Mouse (Mus musculus): ENCODE measurements around the gene Ppm1b.

DNA sequence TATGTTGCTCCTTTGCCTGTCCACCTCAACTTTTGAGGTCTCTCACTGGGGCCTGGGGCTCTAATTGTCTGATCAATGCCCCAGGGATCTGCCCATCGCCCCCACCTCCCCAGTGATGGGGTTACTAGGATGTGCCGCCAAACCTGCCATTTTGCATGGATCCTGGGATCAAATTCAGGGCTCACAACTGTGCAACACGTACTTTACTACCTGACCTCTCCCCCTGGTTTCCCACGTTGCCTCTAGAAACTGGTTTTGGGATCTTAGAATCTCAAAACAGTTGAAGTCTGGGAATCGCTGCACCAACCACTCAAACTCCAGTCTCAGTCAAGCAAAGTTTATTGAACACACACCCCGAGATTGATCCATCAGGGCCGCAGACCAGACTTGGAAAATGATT, 101.7 kb downstream of the Ppm1b start:
- TF ChIP-seq ZNF384 (IDR thresholded peaks at IDR 0.05; ENCODE audit: low read depth, low read length) (no peak), HCFC1 (IDR thresholded peaks at IDR 0.05; ENCODE audit: borderline replicate concordance, insufficient read depth, low read length) (no peak), MAFK (IDR thresholded peaks at IDR 0.05; ENCODE audit: insufficient read depth, low read depth, low read length) (no peak)
